Mouse (Mus musculus): Measurements from ENCODE around the gene Diras2. TPM values are rescaled to one million over a fixed set of nuclear protein-coding genes. Genes with fewer than 3 reads are reported as not detected.
A peak's percentile ranks its signal among the peaks of the same experiment; 100 is the strongest.

Gene Diras2
- polyA plus RNA-seq, 1 experiment from 2014 or later = 0.70 TPM

GRCm38 (mm10) chr13:52541385-52542035, 10.4 kb upstream of the Diras2 start:
- no peak for ATAC-seq (ENCODE audit: insufficient read depth, low FRiP score)
- no peak overlapping the region for H3K9ac ChIP-seq (ENCODE audit: low read length)
- no peaks in the 10 kb centered on the region for H3K4me1 ChIP-seq (ENCODE audit: control insufficient read depth, insufficient read depth, low read length)
- WGBS = 63% methylated on average over 5 of the region's 5 CpGs
- H3K27ac ChIP-seq (ENCODE audit: low read length) = no peak overlapping the region
- H3K4me2 ChIP-seq (ENCODE audit: low read depth, low read length) = no peak overlapping the region
- no peaks in the 10 kb centered on the region for H3K36me3 ChIP-seq (ENCODE audit: control insufficient read depth, insufficient read depth, low read length)
- H3K27me3 ChIP-seq (ENCODE audit: control insufficient read depth, insufficient read depth, low read length) = no peaks in the 10 kb centered on the region
- no peaks in the 10 kb centered on the region for H3K9me3 ChIP-seq (replicated peaks; ENCODE audit: control insufficient read depth, low read length)
- no peak overlapping the region for H3K4me3 ChIP-seq (replicated peaks; ENCODE audit: low read length)

DNA sequence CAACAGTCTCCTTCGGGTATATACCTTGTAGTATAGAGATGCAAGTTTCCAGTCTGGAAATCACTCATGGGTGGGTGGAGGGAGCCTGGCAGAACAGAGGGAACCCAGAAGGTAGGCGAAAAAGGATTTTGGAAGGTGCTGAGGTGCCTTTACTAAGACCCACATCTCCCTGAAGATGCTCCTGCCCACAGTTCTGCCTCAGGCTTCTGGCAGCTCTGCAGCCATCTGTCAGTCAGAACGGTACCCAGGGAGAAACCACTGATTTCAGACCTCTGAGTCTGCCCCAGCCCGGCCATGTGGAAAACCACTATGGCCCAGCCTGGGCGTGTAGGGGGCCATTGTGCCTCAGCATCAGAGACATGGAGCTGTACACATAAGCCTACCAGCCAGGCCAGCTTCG, 8.4 kb upstream of the Diras2 start:
- H3K36me3 ChIP-seq (ENCODE audit: control insufficient read depth, insufficient read depth, low read length) = no peaks in the 10 kb centered on the region
- H3K27ac ChIP-seq (ENCODE audit: low read length) = no peak overlapping the region
- H3K9me3 ChIP-seq (replicated peaks; ENCODE audit: control insufficient read depth, low read length) = no peaks in the 10 kb centered on the region
- no peaks in the 10 kb centered on the region for H3K27me3 ChIP-seq (ENCODE audit: control insufficient read depth, insufficient read depth, low read length)
- no peak overlapping the region for H3K9ac ChIP-seq (ENCODE audit: low read length)
- WGBS = 78% methylated on average over 6 of the region's 6 CpGs
- ATAC-seq (ENCODE audit: insufficient read depth, low FRiP score) = no peak
- no peak overlapping the region for H3K4me2 ChIP-seq (ENCODE audit: low read depth, low read length)
- no peak overlapping the region for H3K4me3 ChIP-seq (replicated peaks; ENCODE audit: low read length)
- H3K4me1 ChIP-seq (ENCODE audit: control insufficient read depth, insufficient read depth, low read length) = no peaks in the 10 kb centered on the region

DNA sequence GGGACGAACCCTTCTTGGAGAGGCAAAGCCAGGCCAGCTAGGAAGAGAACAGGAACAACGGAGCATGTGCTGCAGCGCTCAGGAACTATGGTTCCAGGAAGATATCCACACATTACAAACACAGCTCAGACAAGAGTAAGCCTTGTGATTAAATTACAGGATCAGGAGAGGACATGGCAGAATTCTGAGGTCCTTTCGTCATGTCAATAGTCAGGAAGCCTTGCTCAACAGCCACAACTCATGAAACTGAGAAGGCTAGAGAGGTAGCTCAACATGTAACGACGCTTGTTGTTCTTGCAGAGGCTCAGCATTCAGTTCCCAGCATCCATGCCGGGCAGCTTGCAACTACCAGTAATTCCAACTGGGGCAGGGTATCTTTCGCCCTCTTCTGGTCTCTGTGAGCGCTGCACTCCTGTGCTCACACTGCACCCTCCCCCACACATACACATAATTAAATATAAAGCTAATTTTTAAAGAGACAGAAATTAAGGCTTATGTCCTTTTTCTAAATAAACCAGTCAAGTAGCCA, 7.6 kb upstream of the Diras2 start:
- Histone ChIP-seq H3K9me3 (replicated peaks; ENCODE audit: control insufficient read depth, low read length) (no peaks in the 10 kb centered on the region), H3K27ac (ENCODE audit: low read length) (no peak overlapping the region), H3K4me1 (ENCODE audit: control insufficient read depth, insufficient read depth, low read length) (no peaks in the 10 kb centered on the region), H3K36me3 (ENCODE audit: control insufficient read depth, insufficient read depth, low read length) (no peaks in the 10 kb centered on the region), H3K4me2 (ENCODE audit: low read depth, low read length) (no peak overlapping the region), H3K9ac (ENCODE audit: low read length) (no peak overlapping the region), H3K4me3 (replicated peaks; ENCODE audit: low read length) (no peak overlapping the region), H3K27me3 (ENCODE audit: control insufficient read depth, insufficient read depth, low read length) (no peaks in the 10 kb centered on the region)
- WGBS = 88% methylated on average over 9 of the region's 9 CpGs
- no peak for ATAC-seq (ENCODE audit: insufficient read depth, low FRiP score)

DNA sequence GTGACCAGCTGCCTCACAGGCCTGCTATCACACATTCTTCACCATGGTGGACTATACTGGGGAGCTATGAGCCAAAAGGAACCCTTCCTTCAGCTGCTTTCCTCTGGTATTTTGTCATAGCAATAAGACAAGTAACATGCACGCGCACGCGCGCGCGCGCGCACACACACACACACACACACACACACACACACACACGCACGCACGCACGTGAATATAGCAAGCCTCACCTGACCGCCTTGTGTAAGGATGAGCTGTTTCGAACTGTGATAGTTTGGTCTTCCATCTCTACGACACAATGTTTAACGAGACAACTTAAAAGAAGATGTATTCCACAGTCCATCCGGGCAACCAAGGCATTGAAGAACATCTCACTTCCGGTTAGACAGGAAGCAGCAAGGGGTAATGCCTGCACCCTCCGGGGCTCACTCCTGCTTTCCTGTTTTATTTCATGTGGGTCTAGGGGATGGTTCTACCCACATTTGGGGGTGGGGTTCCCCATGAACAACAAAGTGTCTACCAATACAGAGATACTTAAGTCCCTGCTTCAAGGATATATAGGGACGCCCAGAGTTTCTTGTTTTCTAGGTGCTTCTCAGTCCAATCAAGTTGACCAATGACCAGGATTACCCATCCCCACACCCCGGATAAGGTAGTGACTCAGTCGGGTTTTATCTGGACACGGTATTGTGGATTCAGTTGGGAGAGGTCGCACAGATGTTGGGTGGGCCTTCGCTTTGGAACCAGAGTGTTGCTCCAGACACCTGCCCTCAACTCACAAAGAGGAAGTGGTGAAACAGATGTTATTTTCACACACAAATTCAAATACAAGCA, 6.9 kb upstream of the Diras2 start:
- no peak overlapping the region for H3K9ac ChIP-seq (ENCODE audit: low read length)

GRCm38 (mm10) chr13:52535542-52535941, 4.5 kb upstream of the Diras2 start:
- Histone ChIP-seq H3K9me3 (replicated peaks; ENCODE audit: control insufficient read depth, low read length) (0 out of 2 replicates have a peak, but pooled peaks cover 4% of the 10 kb centered on the region), H3K36me3 (ENCODE audit: control insufficient read depth, insufficient read depth, low read length) (no peaks in the 10 kb centered on the region), H3K9ac (ENCODE audit: low read length) (no peak overlapping the region), H3K4me3 (replicated peaks; ENCODE audit: low read length) (no peak overlapping the region), H3K4me2 (ENCODE audit: low read depth, low read length) (no peak overlapping the region), H3K27ac (ENCODE audit: low read length) (no peak overlapping the region), H3K27me3 (ENCODE audit: control insufficient read depth, insufficient read depth, low read length) (no peaks in the 10 kb centered on the region; the same call in 1 of the 2 replicates), H3K4me1 (ENCODE audit: control insufficient read depth, insufficient read depth, low read length) (no peaks in the 10 kb centered on the region)
- 5% methylated on average over 4 of the region's 4 CpGs for WGBS
- no peak for ATAC-seq (ENCODE audit: insufficient read depth, low FRiP score)

More for the DNA sequence above, 6.9 kb upstream of the Diras2 start:
- no peak overlapping the region for H3K27ac ChIP-seq (ENCODE audit: low read length)
- no peaks in the 10 kb centered on the region for H3K4me1 ChIP-seq (ENCODE audit: control insufficient read depth, insufficient read depth, low read length)
- H3K9me3 ChIP-seq (replicated peaks; ENCODE audit: control insufficient read depth, low read length) = no peaks in the 10 kb centered on the region
- ATAC-seq (ENCODE audit: insufficient read depth, low FRiP score) = no peak
- no peak overlapping the region for H3K4me3 ChIP-seq (replicated peaks; ENCODE audit: low read length)
- WGBS = 91% methylated on average over 26 of the region's 26 CpGs
- no peaks in the 10 kb centered on the region for H3K36me3 ChIP-seq (ENCODE audit: control insufficient read depth, insufficient read depth, low read length)
- H3K27me3 ChIP-seq (ENCODE audit: control insufficient read depth, insufficient read depth, low read length) = no peaks in the 10 kb centered on the region
- no peak overlapping the region for H3K4me2 ChIP-seq (ENCODE audit: low read depth, low read length)

DNA sequence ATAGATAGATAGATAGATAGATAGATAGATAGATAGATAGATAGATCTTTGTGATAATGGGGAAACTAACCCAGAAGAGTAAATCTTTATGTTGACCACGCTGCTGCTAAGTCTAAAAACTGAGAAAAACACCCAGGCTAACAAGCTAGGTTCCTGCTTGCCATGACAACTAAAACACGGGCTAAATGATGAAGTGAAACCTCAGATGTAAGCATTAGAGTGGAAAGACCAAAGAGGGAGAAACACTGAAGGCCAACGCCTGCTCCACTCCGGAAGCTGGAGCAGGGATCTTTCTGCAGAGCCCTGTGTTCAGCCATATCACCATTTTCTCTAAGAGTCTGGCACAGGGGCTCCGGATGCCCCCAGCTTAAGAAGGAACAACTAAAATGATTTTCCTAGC, 2.6 kb upstream of the Diras2 start:
- Histone ChIP-seq H3K4me2 (ENCODE audit: low read depth, low read length) (no peak overlapping the region), H3K27ac (ENCODE audit: low read length) (no peak overlapping the region), H3K4me1 (ENCODE audit: control insufficient read depth, insufficient read depth, low read length) (peaks cover 5% of the 10 kb centered on the region; the same call in 1 of the 2 replicates), H3K9me3 (replicated peaks; ENCODE audit: control insufficient read depth, low read length) (0 out of 2 replicates have a peak, but pooled peaks cover 4% of the 10 kb centered on the region), H3K27me3 (ENCODE audit: control insufficient read depth, insufficient read depth, low read length) (peaks cover 12% of the 10 kb centered on the region), H3K4me3 (replicated peaks; ENCODE audit: low read length) (no peak overlapping the region), H3K36me3 (ENCODE audit: control insufficient read depth, insufficient read depth, low read length) (no peaks in the 10 kb centered on the region), H3K9ac (ENCODE audit: low read length) (no peak overlapping the region)
- ATAC-seq (ENCODE audit: insufficient read depth, low FRiP score) = no peak
- 80% methylated on average over 5 of the region's 5 CpGs for WGBS

DNA sequence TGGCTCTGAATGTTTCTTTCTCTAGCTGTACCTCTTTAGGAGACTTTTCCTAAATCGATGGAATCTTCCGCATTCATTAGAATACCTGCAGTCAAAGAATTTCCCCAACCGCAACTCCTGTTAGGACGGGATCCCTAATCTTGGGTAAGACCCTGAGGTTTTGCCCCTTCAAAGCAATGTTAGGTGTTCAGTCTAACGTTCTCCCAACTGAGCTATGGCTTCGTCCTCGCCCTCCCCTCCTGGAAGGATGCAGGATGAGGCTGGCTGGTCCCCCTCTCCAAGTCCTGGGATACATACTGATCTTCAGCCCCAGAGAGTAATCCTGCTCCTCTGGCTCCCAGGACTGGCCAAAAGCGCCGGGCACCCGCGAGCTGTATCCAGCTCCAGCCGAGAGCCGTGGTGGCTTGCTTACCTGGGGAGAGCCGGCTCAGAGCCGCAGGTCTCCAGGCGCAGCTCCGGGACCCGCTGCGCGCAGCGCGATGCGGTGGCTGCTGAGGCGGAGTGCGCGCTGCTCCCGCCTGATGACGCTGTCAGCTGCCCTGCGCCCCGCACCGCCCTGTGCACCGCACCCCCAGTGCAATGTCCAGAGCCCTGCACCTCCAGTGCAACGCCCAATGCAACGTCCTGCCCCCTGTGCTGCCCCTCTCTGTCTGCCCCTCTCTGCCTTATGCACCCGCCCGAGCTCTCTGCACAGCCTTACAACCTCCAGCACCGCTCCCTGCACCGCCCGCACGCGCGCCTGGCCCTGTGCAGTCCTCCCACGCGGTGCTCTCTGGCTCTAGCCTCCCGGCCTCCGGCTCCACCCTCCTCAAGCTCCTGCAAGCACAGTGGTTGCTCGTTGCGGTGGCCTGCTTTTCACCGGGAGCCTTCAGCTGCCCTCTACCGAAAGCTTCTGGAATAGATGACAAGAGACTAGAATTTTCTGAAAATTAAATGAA, 802 bp downstream of the Diras2 start:
- H3K4me2 ChIP-seq (ENCODE audit: low read depth, low read length) = peak overlapping the region; percentile 70
- peaks cover 5% of the 10 kb centered on the region; the same call in 1 of the 2 replicates for H3K4me1 ChIP-seq (ENCODE audit: control insufficient read depth, insufficient read depth, low read length)
- ATAC-seq (ENCODE audit: insufficient read depth, low FRiP score) = peak; percentile 95
- no peaks in the 10 kb centered on the region for H3K36me3 ChIP-seq (ENCODE audit: control insufficient read depth, insufficient read depth, low read length)
- 2% methylated on average over 50 of the region's 50 CpGs for WGBS
- H3K9me3 ChIP-seq (replicated peaks; ENCODE audit: control insufficient read depth, low read length) = 0 out of 2 replicates have a peak, but pooled peaks cover 4% of the 10 kb centered on the region
- peaks cover 12% of the 10 kb centered on the region for H3K27me3 ChIP-seq (ENCODE audit: control insufficient read depth, insufficient read depth, low read length)
- no peak overlapping the region for H3K27ac ChIP-seq (ENCODE audit: low read length)
- peak overlapping the region; percentile 47 for H3K9ac ChIP-seq (ENCODE audit: low read length)
- peak overlapping the region; percentile 44 for H3K4me3 ChIP-seq (replicated peaks; ENCODE audit: low read length)

- peaks cover 5% of the 10 kb centered on the region; the same call in 1 of the 2 replicates for H3K4me1 ChIP-seq (ENCODE audit: control insufficient read depth, insufficient read depth, low read length)
- 0 out of 2 replicates have a peak overlapping the region, but pooled peaks have one; percentile 70 for H3K4me2 ChIP-seq (ENCODE audit: low read depth, low read length)
- no peak for ATAC-seq (ENCODE audit: insufficient read depth, low FRiP score)
- no peaks in the 10 kb centered on the region for H3K36me3 ChIP-seq (ENCODE audit: control insufficient read depth, insufficient read depth, low read length)
- WGBS = 58% methylated on average over 13 of the region's 13 CpGs
- H3K27ac ChIP-seq (ENCODE audit: low read length) = no peak overlapping the region
- peaks cover 12% of the 10 kb centered on the region for H3K27me3 ChIP-seq (ENCODE audit: control insufficient read depth, insufficient read depth, low read length)
- 0 out of 2 replicates have a peak, but pooled peaks cover 4% of the 10 kb centered on the region for H3K9me3 ChIP-seq (replicated peaks; ENCODE audit: control insufficient read depth, low read length)
- peak overlapping the region; percentile 44; the same call in 1 of the 2 replicates for H3K4me3 ChIP-seq (replicated peaks; ENCODE audit: low read length)
- no peak overlapping the region for H3K9ac ChIP-seq (ENCODE audit: low read length)
Measured at GRCm38 (mm10) chr13:52529188-52529972, 1.7 kb downstream of the Diras2 start.

Measured in stomach, embryonic 16.5 days (tissue).